In genomic region chr17:37304213-37304612, GRCm38 (mm10) we compare ENCODE assay signal across 13 mouse cellular contexts. TPM values are rescaled to one million over a fixed set of nuclear protein-coding genes. Genes with fewer than 3 reads are reported as not detected.
"Had no signal": no experiment of that assay in that cellular context is flagged by ENCODE, and none has a peak within 500 bp of the region (broad histone marks: within the 10 kb centered on the region; RNA-seq: fewer than 3 reads in every experiment).

Gene Olfr101 (minus strand): TSS chr17:37304313.

- DNase-seq: retina, postnatal 1 day; right cerebral cortex, adult 18-20 months; right cerebral cortex, postnatal 14 days; right cerebral cortex, postnatal 25 days; right cerebral cortex, postnatal 4 days; spleen, adult 18-20 months; thymus, adult 18-20 months; thymus, adult 2 months; thymus, postnatal 14 days; thymus, postnatal 25 days; thymus, postnatal 36 days; thymus, postnatal 4 days had no signal

RNA-seq across cellular contexts. Expression of gene Olfr101, which starts in this region (rescaled TPM):
- total RNA-seq: neutrophil, adult 5-6 weeks had no signal
